Mouse (Mus musculus) inflammation-experienced regulatory T-cells, adult 16 weeks (primary cell): ENCODE measurements around the gene Il23r. TPM values are rescaled to one million over a fixed set of nuclear protein-coding genes. Genes with fewer than 3 reads are reported as not detected.

ENCODE experiments used
- polyA plus RNA-seq: library from polyadenylated mRNA; unstranded; fragments of 100-300 nt; shearing (Covaris generic); gene quantifications from one replicate; pipeline ENCODE4 v1.2.1, GENCODE M21; 2017

Il23r gene
- 0.69 TPM for polyA plus RNA-seq

GRCm38 (mm10) chr6:67491755-67492154, at the start of gene Il23r:
Gene Il23r (minus strand): TSS chr6:67491855.

GRCm38 (mm10) chr6:67535777-67536054, 44.1 kb upstream of the Il23r start, which contains the start of gene Tacstd2:
Gene Tacstd2 (minus strand): TSS chr6:67535796.

GRCm38 (mm10) chr6:67375982-67376391, 115.7 kb downstream of the Il23r start, which contains the start of gene Il12rb2:
Gene Il12rb2 (minus strand): TSS chr6:67376188.

Other genes with a start within 250 kb of the Il23r start
- gene Il12rb2, start 115.7 kb downstream of the Il23r start, polyA plus RNA-seq = 0.66 TPM
- gene Tacstd2, start 43.9 kb upstream of the Il23r start, polyA plus RNA-seq = not detected